Comparison of ENCODE assay signal across 12 mouse cellular contexts in the genomic region with DNA sequence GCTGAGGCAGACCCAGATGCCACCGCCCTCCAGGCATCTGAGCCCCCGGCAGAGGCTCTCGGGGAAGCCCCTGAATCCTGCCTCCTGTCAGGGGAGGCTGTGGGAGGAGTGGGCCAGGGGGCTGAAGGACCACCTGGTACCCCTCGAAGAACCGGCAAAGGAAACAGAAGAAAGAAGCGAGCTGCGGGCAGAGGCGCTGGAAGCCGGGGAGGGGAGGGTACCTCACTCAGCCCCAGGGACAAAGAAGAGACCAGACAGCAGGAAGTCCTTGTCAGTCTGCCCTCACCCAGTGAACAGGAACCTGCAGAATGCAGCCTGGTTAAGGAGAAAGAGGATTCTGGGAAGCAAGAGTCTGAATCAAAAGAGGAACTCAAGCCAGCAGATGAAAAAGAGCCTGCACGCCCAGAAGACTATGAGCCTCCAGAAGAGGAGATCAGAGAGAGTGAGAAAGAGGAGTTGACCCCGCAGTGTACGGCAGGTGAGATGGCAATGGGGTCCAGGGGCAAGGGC. TPM values are rescaled to one million over a fixed set of nuclear protein-coding genes. Genes with fewer than 3 reads are reported as not detected.
DNase-seq lines count a peak whose midpoint lies in the region; ATAC-seq and TF ChIP-seq lines count a peak whose summit lies in the region.
"Had no signal": no experiment of that assay in that cellular context is flagged by ENCODE, and none has a peak within 500 bp of the region (broad histone marks: within the 10 kb centered on the region; RNA-seq: fewer than 3 reads in every experiment).

No protein-coding gene starts in this region.

- H3K4me3 ChIP-seq in kidney, embryonic 14.5 days (ENCODE audit: low read length) = no peak overlapping the region
- peak overlapping the region; percentile 17; the same call in 1 of the 2 replicates for H3K4me3 ChIP-seq in ES-Bruce4 (ENCODE audit: low read depth, low read length)
- no peak overlapping the region for H3K4me3 ChIP-seq in bone marrow macrophage, adult 2 months (ENCODE audit: insufficient read depth, low read length)
- H3K4me3 ChIP-seq in liver, embryonic 15.5 days (replicated peaks) = no peak overlapping the region
- no peak overlapping the region for H3K4me3 ChIP-seq in kidney, embryonic 16.5 days (ENCODE audit: low read length)
- H3K4me3 ChIP-seq: forebrain, embryonic 15.5 days had no signal

- H3K9me3 ChIP-seq in kidney, embryonic 14.5 days (ENCODE audit: control insufficient read depth, low read length) = no peaks in the 10 kb centered on the region
- no peaks in the 10 kb centered on the region for H3K9me3 ChIP-seq in ES-Bruce4 (replicated peaks; ENCODE audit: control insufficient read depth, insufficient read depth, low read length, poor library complexity, severe bottlenecking)
- H3K9me3 ChIP-seq in liver, embryonic 15.5 days (replicated peaks) = no peaks in the 10 kb centered on the region
- H3K9me3 ChIP-seq in kidney, embryonic 16.5 days (ENCODE audit: low read length) = no peaks in the 10 kb centered on the region
- H3K9me3 ChIP-seq: forebrain, embryonic 15.5 days; G1E had no signal

- TF ChIP-seq EP300 in ES-Bruce4 (IDR thresholded peaks at IDR 0.05; ENCODE audit: insufficient read depth, low read depth, low read length) = no peak

- H3K4me1 ChIP-seq in kidney, embryonic 14.5 days (ENCODE audit: control insufficient read depth, insufficient read depth, low read length) = peaks cover 19% of the 10 kb centered on the region
- no peaks in the 10 kb centered on the region for H3K4me1 ChIP-seq in ES-Bruce4 (ENCODE audit: control insufficient read depth, insufficient read depth, low read length)
- peaks cover 16% of the 10 kb centered on the region for H3K4me1 ChIP-seq in bone marrow macrophage, adult 2 months (ENCODE audit: control insufficient read depth, insufficient read depth, low read length)
- H3K4me1 ChIP-seq in liver, embryonic 15.5 days (replicated peaks) = peaks cover 43% of the 10 kb centered on the region
- peaks cover 18% of the 10 kb centered on the region for H3K4me1 ChIP-seq in kidney, embryonic 16.5 days (ENCODE audit: insufficient read depth, low read length)

- WGBS in kidney, embryonic 14.5 days = 66% methylated on average over 12 of the region's 12 CpGs
- WGBS in liver, embryonic 15.5 days (ENCODE audit: insufficient replicate concordance) = 37% methylated on average over 12 of the region's 12 CpGs
- 77% methylated on average over 12 of the region's 12 CpGs for WGBS in kidney, embryonic 16.5 days

- H3K4me2 ChIP-seq in kidney, embryonic 14.5 days (replicated peaks; ENCODE audit: low read depth, low read length) = no peak overlapping the region
- peak overlapping the region; percentile 20; the same call in 1 of the 2 replicates for H3K4me2 ChIP-seq in liver, embryonic 15.5 days
- no peak overlapping the region for H3K4me2 ChIP-seq in kidney, embryonic 16.5 days (replicated peaks; ENCODE audit: low read depth, low read length)
- H3K4me2 ChIP-seq: forebrain, embryonic 15.5 days had no signal

- H3K36me3 ChIP-seq in kidney, embryonic 14.5 days (ENCODE audit: control insufficient read depth, insufficient read depth, low read length) = peaks cover 64% of the 10 kb centered on the region
- no peaks in the 10 kb centered on the region for H3K36me3 ChIP-seq in ES-Bruce4 (ENCODE audit: control insufficient read depth, insufficient read depth, low read length, poor library complexity, severe bottlenecking)
- peaks cover 52% of the 10 kb centered on the region for H3K36me3 ChIP-seq in liver, embryonic 15.5 days (replicated peaks)
- H3K36me3 ChIP-seq in kidney, embryonic 16.5 days (ENCODE audit: insufficient read depth, low read length) = peaks cover 60% of the 10 kb centered on the region

- H3K9ac ChIP-seq in kidney, embryonic 14.5 days (ENCODE audit: low read depth, low read length) = peak overlapping the region; percentile 18; the same call in 1 of the 2 replicates
- H3K9ac ChIP-seq in ES-Bruce4 (ENCODE audit: low read depth, poor library complexity, severe bottlenecking) = peak overlapping the region; percentile 3; the same call in 1 of the 2 replicates
- no peak overlapping the region for H3K9ac ChIP-seq in liver, embryonic 15.5 days
- no peak overlapping the region for H3K9ac ChIP-seq in kidney, embryonic 16.5 days (replicated peaks; ENCODE audit: low read length)
- H3K9ac ChIP-seq: forebrain, embryonic 15.5 days had no signal

- no peak for ATAC-seq in kidney, embryonic 14.5 days (ENCODE audit: low FRiP score, low TSS enrichment)
- ATAC-seq in liver, embryonic 15.5 days (ENCODE audit: insufficient read depth) = no peak
- no peak for ATAC-seq in kidney, embryonic 16.5 days (ENCODE audit: low FRiP score, low TSS enrichment)
- ATAC-seq: forebrain, embryonic 15.5 days had no signal

- no peak for TF ChIP-seq CTCF in ES-Bruce4 (IDR thresholded peaks at IDR 0.05; ENCODE audit: low read depth, low read length)
- TF ChIP-seq CTCF in bone marrow macrophage, adult 2 months (IDR thresholded peaks at IDR 0.05; ENCODE audit: low read depth, low read length) = no peak

- no peak for DNase-seq in kidney, adult 8-10 months
- DNase-seq in urinary bladder, postnatal 10 days (ENCODE audit: low spot score) = no peak

- H3K27ac ChIP-seq in kidney, embryonic 14.5 days (ENCODE audit: low read depth, low read length) = no peak overlapping the region
- H3K27ac ChIP-seq in ES-Bruce4 (ENCODE audit: insufficient read depth, low read length) = no peak overlapping the region
- H3K27ac ChIP-seq in bone marrow macrophage, adult 2 months (ENCODE audit: insufficient read depth, low read depth, low read length) = peak overlapping the region; percentile 38; the same call in 1 of the 2 replicates
- H3K27ac ChIP-seq in liver, embryonic 15.5 days (replicated peaks) = no peak overlapping the region
- no peak overlapping the region for H3K27ac ChIP-seq in kidney, embryonic 16.5 days (ENCODE audit: low read length)
- H3K27ac ChIP-seq: forebrain, embryonic 15.5 days had no signal

- H3K27me3 ChIP-seq in kidney, embryonic 14.5 days (ENCODE audit: control insufficient read depth, insufficient read depth, low read length) = no peaks in the 10 kb centered on the region
- H3K27me3 ChIP-seq in ES-Bruce4 (ENCODE audit: control insufficient read depth, insufficient read depth, low read length, poor library complexity, severe bottlenecking) = peaks cover 4% of the 10 kb centered on the region
- no peaks in the 10 kb centered on the region for H3K27me3 ChIP-seq in liver, embryonic 15.5 days
- H3K27me3 ChIP-seq in kidney, embryonic 16.5 days (ENCODE audit: insufficient read depth, low read length) = no peaks in the 10 kb centered on the region
- H3K27me3 ChIP-seq: forebrain, embryonic 15.5 days had no signal

- TF ChIP-seq POLR2A in ES-Bruce4 (IDR thresholded peaks at IDR 0.05; ENCODE audit: insufficient read depth, low read length) = no peak
- TF ChIP-seq POLR2A in bone marrow macrophage, adult 2 months (IDR thresholded peaks at IDR 0.05; ENCODE audit: borderline replicate concordance, low read depth, low read length) = no peak

RNA-seq across cellular contexts. Expression of a gene that starts 5.0 kb away (rescaled TPM):
- 72.4 and 74.9 TPM in 2 replicates for polyA plus RNA-seq in kidney, embryonic 14.5 days (2014; fragmentation: Nextera tagmentation; extraction: Ambion mirVana)
- polyA plus RNA-seq in ES-Bruce4 (2011; ENCODE audit: insufficient read depth, insufficient read length, low read depth, missing spikeins) = 20.5 and 24.8 TPM in 2 replicates
- polyA plus RNA-seq in bone marrow macrophage, adult 2 months (2012; ENCODE audit: insufficient read depth, insufficient read length, missing spikeins) = 4.3 and 5.8 TPM in 2 replicates
- polyA plus RNA-seq in liver, embryonic 15.5 days (2015; fragmentation: Nextera tagmentation; extraction: Ambion mirVana) = 14.0 and 16.3 TPM in 2 replicates
- 92.1 and 97.8 TPM in 2 replicates for polyA plus RNA-seq in kidney, embryonic 16.5 days (2015; fragmentation: Nextera tagmentation; extraction: Ambion mirVana)

RNA-seq across cellular contexts. Expression of a gene that starts 25.9 kb away (rescaled TPM):
- polyA plus RNA-seq in kidney, embryonic 14.5 days (2014; fragmentation: Nextera tagmentation; extraction: Ambion mirVana) = 0.57 and 1.1 TPM in 2 replicates
- 1.3 and 1.9 TPM in 2 replicates for polyA plus RNA-seq in ES-Bruce4 (2011; ENCODE audit: insufficient read depth, insufficient read length, low read depth, missing spikeins)
- not detected in 2 replicates for polyA plus RNA-seq in bone marrow macrophage, adult 2 months (2012; ENCODE audit: insufficient read depth, insufficient read length, missing spikeins)
- polyA plus RNA-seq in liver, embryonic 15.5 days (2015; fragmentation: Nextera tagmentation; extraction: Ambion mirVana) = 0.14 and 0.23 TPM in 2 replicates
- 1.0 and 1.6 TPM in 2 replicates for polyA plus RNA-seq in kidney, embryonic 16.5 days (2015; fragmentation: Nextera tagmentation; extraction: Ambion mirVana)

RNA-seq across cellular contexts. Expression of a gene that starts 31.0 kb away (rescaled TPM):
- polyA plus RNA-seq in kidney, embryonic 14.5 days (2014; fragmentation: Nextera tagmentation; extraction: Ambion mirVana) = 44.5 and 45.5 TPM in 2 replicates
- 64.5 and 69.1 TPM in 2 replicates for polyA plus RNA-seq in ES-Bruce4 (2011; ENCODE audit: insufficient read depth, insufficient read length, low read depth, missing spikeins)
- polyA plus RNA-seq in bone marrow macrophage, adult 2 months (2012; ENCODE audit: insufficient read depth, insufficient read length, missing spikeins) = 31.2 and 43.5 TPM in 2 replicates
- polyA plus RNA-seq in liver, embryonic 15.5 days (2015; fragmentation: Nextera tagmentation; extraction: Ambion mirVana) = 9.0 and 10.9 TPM in 2 replicates
- 38.9 and 39.2 TPM in 2 replicates for polyA plus RNA-seq in kidney, embryonic 16.5 days (2015; fragmentation: Nextera tagmentation; extraction: Ambion mirVana)

RNA-seq across cellular contexts. Expression of a gene that starts 52.7 kb away (rescaled TPM):
- not detected in 2 replicates for polyA plus RNA-seq in kidney, embryonic 14.5 days (2014; fragmentation: Nextera tagmentation; extraction: Ambion mirVana)
- not detected in 2 replicates for polyA plus RNA-seq in ES-Bruce4 (2011; ENCODE audit: insufficient read depth, insufficient read length, low read depth, missing spikeins)
- not detected in 2 replicates for polyA plus RNA-seq in bone marrow macrophage, adult 2 months (2012; ENCODE audit: insufficient read depth, insufficient read length, missing spikeins)
- not detected in 2 replicates for polyA plus RNA-seq in liver, embryonic 15.5 days (2015; fragmentation: Nextera tagmentation; extraction: Ambion mirVana)
- not detected in 2 replicates for polyA plus RNA-seq in kidney, embryonic 16.5 days (2015; fragmentation: Nextera tagmentation; extraction: Ambion mirVana)
- polyA plus RNA-seq: cortical plate, adult 2 months; forebrain, embryonic 15.5 days; G1E; heart, postnatal 0 days; liver, adult 2 months had no signal

Comparison
In these comparisons a context has a peak if more than half of its experiments do, and no peak if none do; other contexts are left out.
1. H3K9ac ChIP-seq: peak in kidney, embryonic 14.5 days (single experiment) and ES-Bruce4 (single experiment); none in liver, embryonic 15.5 days (single experiment) and kidney, embryonic 16.5 days (single experiment).